Mouse (Mus musculus) hindbrain, embryonic 15.5 days (tissue): ENCODE data around the gene Inpp5k. TPM values are rescaled to one million over a fixed set of nuclear protein-coding genes. Genes with fewer than 3 reads are reported as not detected.

Source experiments
- ATAC-seq: fragments of 200-750 bp; cut with Nextera tagmentation; 2 replicates; pipeline ENCODE4 v1.8.0; 2017; ENCODE audit warnings: low read depth, moderate number of reproducible peaks, moderate TSS enrichment; ENCODE audit not compliant: low FRiP score
- H3K27ac ChIP-seq: fragments of 300-500 bp; sonication (generic); replicated peaks from 2 replicates; pipeline ENCODE4 v1.5.1; 2015; ENCODE audit warnings: mild to moderate bottlenecking, inconsistent platforms
- H3K27me3 ChIP-seq: fragments of 300-500 bp; sonication (generic); 2 replicates; pipeline ENCODE4 v1.6.1; 2015; ENCODE audit warnings: control low read depth, inconsistent platforms
- H3K36me3 ChIP-seq: fragments of 300-500 bp; sonication (generic); 2 replicates; pipeline ENCODE4 v1.6.1; 2015; ENCODE audit warnings: control low read depth, inconsistent platforms
- H3K4me1 ChIP-seq: fragments of 300-500 bp; sonication (generic); replicated peaks from 2 replicates; pipeline ENCODE4 v1.6.1; 2015; ENCODE audit warnings: control low read depth, inconsistent platforms
- H3K4me2 ChIP-seq: fragments of 300-500 bp; sonication (generic); 2 replicates; pipeline ENCODE4 v1.6.1; 2015; ENCODE audit warnings: moderate library complexity, mild to moderate bottlenecking, inconsistent platforms
- H3K4me3 ChIP-seq: fragments of 300-500 bp; sonication (generic); 2 replicates; pipeline ENCODE4 v1.5.1; 2015; ENCODE audit warnings: mild to moderate bottlenecking, inconsistent platforms
- H3K9ac ChIP-seq: fragments of 300-500 bp; sonication (generic); 2 replicates; pipeline ENCODE4 v1.6.1; 2015; ENCODE audit warnings: inconsistent platforms
- H3K9me3 ChIP-seq: fragments of 300-500 bp; sonication (generic); 2 replicates; pipeline ENCODE4 v1.6.1; 2016; ENCODE audit warnings: control low read depth, inconsistent platforms
- WGBS: fragments of 180-500 bp; shearing (Covaris S2); methylation state at CpG from one replicate; pipeline ENCODE4 v1.1.7; 2015; 5-methylcytosine and 5-hydroxymethylcytosine counted together
- polyA plus RNA-seq: library from polyadenylated mRNA; unstranded; fragments of >200 nt; fragmentation: Nextera tagmentation; extraction: Ambion mirVana; gene quantifications from 2 replicates; pipeline ENCODE4 v1.2.1, GENCODE M21; 2015

The Inpp5k gene
- polyA plus RNA-seq, 1 experiment from 2014 or later = 38.8 TPM

- Histone ChIP-seq H3K9ac (peak overlapping the region; percentile 56), H3K9me3 (no peaks in the 10 kb centered on the region), H3K4me1 (peaks cover 44% of the 10 kb centered on the region), H3K36me3 (no peaks in the 10 kb centered on the region), H3K4me2 (peak overlapping the region; percentile 99), H3K27ac (no peak overlapping the region), H3K4me3 (peak overlapping the region; percentile 65), H3K27me3 (peaks cover 24% of the 10 kb centered on the region)
- WGBS = 65% methylated on average over 20 of the region's 20 CpGs
- no peak for ATAC-seq
Observed at GRCm38 (mm10) chr11:75656621-75657590, 26.1 kb downstream of the Inpp5k start.

- Histone ChIP-seq H3K4me2 (no peak overlapping the region), H3K4me1 (peaks cover 35% of the 10 kb centered on the region), H3K9me3 (no peaks in the 10 kb centered on the region), H3K4me3 (no peak overlapping the region), H3K36me3 (no peaks in the 10 kb centered on the region), H3K9ac (no peak overlapping the region), H3K27me3 (peaks cover 24% of the 10 kb centered on the region), H3K27ac (no peak overlapping the region)
- no peak for ATAC-seq
Observed at GRCm38 (mm10) chr11:75657841-75658240, 27.1 kb downstream of the Inpp5k start.

- H3K27me3 ChIP-seq = peaks cover 20% of the 10 kb centered on the region
- WGBS = 93% methylated on average over 13 of the region's 13 CpGs
Observed at GRCm38 (mm10) chr11:75658311-75658710, 27.5 kb downstream of the Inpp5k start.

GRCm38 (mm10) chr11:75658996-75659750 is 28.4 kb downstream of the Inpp5k start:
- Histone ChIP-seq H3K9ac (no peak overlapping the region), H3K36me3 (no peaks in the 10 kb centered on the region), H3K4me2 (no peak overlapping the region), H3K4me3 (no peak overlapping the region), H3K9me3 (no peaks in the 10 kb centered on the region), H3K27me3 (peaks cover 12% of the 10 kb centered on the region), H3K4me1 (peaks cover 26% of the 10 kb centered on the region), H3K27ac (no peak overlapping the region)
- no peak for ATAC-seq
- WGBS = 80% methylated on average over 14 of the region's 14 CpGs

More at GRCm38 (mm10) chr11:75658311-75658710, 27.5 kb downstream of the Inpp5k start:
- no peak overlapping the region for H3K27ac ChIP-seq
- ATAC-seq = no peak
- H3K36me3 ChIP-seq = no peaks in the 10 kb centered on the region
- no peaks in the 10 kb centered on the region for H3K9me3 ChIP-seq
- no peak overlapping the region for H3K4me3 ChIP-seq
- H3K4me2 ChIP-seq = no peak overlapping the region
- peaks cover 34% of the 10 kb centered on the region for H3K4me1 ChIP-seq
- no peak overlapping the region for H3K9ac ChIP-seq

- Histone ChIP-seq H3K36me3 (no peaks in the 10 kb centered on the region), H3K9ac (no peak overlapping the region), H3K4me1 (peaks cover 16% of the 10 kb centered on the region), H3K27ac (no peak overlapping the region), H3K9me3 (no peaks in the 10 kb centered on the region), H3K4me3 (no peak overlapping the region), H3K27me3 (peaks cover 2% of the 10 kb centered on the region), H3K4me2 (no peak overlapping the region)
- WGBS = 93% methylated on average over 12 of the region's 12 CpGs
- no peak for ATAC-seq
Observed at GRCm38 (mm10) chr11:75660081-75660590, 29.3 kb downstream of the Inpp5k start.

GRCm38 (mm10) chr11:75660941-75661800 is 30.4 kb downstream of the Inpp5k start:
- ATAC-seq = no peak
- 91% methylated on average over 21 of the region's 21 CpGs for WGBS
- H3K27ac ChIP-seq = no peak overlapping the region
- no peaks in the 10 kb centered on the region for H3K9me3 ChIP-seq
- no peak overlapping the region for H3K4me3 ChIP-seq
- no peak overlapping the region for H3K9ac ChIP-seq
- peaks cover 5% of the 10 kb centered on the region; the same call in 1 of the 2 replicates for H3K36me3 ChIP-seq
- no peak overlapping the region for H3K4me2 ChIP-seq
- peaks cover 7% of the 10 kb centered on the region for H3K4me1 ChIP-seq
- H3K27me3 ChIP-seq = no peaks in the 10 kb centered on the region

- no peak overlapping the region for H3K9ac ChIP-seq
- H3K27ac ChIP-seq = no peak overlapping the region
- H3K36me3 ChIP-seq = peaks cover 5% of the 10 kb centered on the region; the same call in 1 of the 2 replicates
- WGBS = 95% methylated on average over 7 of the region's 7 CpGs
- H3K27me3 ChIP-seq = no peaks in the 10 kb centered on the region
- no peaks in the 10 kb centered on the region for H3K9me3 ChIP-seq
- no peak overlapping the region for H3K4me3 ChIP-seq
- no peak overlapping the region for H3K4me2 ChIP-seq
- ATAC-seq = no peak
- H3K4me1 ChIP-seq = no peaks in the 10 kb centered on the region
Observed at GRCm38 (mm10) chr11:75662131-75662530, 31.3 kb downstream of the Inpp5k start.

GRCm38 (mm10) chr11:75666296-75666695 is 35.5 kb downstream of the Inpp5k start:
- no peak overlapping the region for H3K4me2 ChIP-seq
- H3K9me3 ChIP-seq = no peaks in the 10 kb centered on the region
- no peak overlapping the region for H3K4me3 ChIP-seq
- H3K9ac ChIP-seq = no peak overlapping the region
- H3K36me3 ChIP-seq = peaks cover 13% of the 10 kb centered on the region; the same call in 1 of the 2 replicates
- no peak for ATAC-seq
- no peaks in the 10 kb centered on the region for H3K4me1 ChIP-seq
- no peaks in the 10 kb centered on the region for H3K27me3 ChIP-seq
- no peak overlapping the region for H3K27ac ChIP-seq
- WGBS = 96% methylated on average over 6 of the region's 6 CpGs

- H3K4me3 ChIP-seq = no peak overlapping the region
- no peaks in the 10 kb centered on the region for H3K4me1 ChIP-seq
- peaks cover 13% of the 10 kb centered on the region; the same call in 1 of the 2 replicates for H3K36me3 ChIP-seq
- 87% methylated on average over 3 of the region's 3 CpGs for WGBS
- H3K4me2 ChIP-seq = no peak overlapping the region
- ATAC-seq = no peak
- H3K27me3 ChIP-seq = no peaks in the 10 kb centered on the region
- no peak overlapping the region for H3K9ac ChIP-seq
- H3K27ac ChIP-seq = no peak overlapping the region
- H3K9me3 ChIP-seq = no peaks in the 10 kb centered on the region
Observed at GRCm38 (mm10) chr11:75668621-75669020, 37.8 kb downstream of the Inpp5k start.

- no peak for ATAC-seq
- Histone ChIP-seq H3K4me3 (no peak overlapping the region), H3K27me3 (no peaks in the 10 kb centered on the region), H3K4me2 (no peak overlapping the region), H3K36me3 (peaks cover 13% of the 10 kb centered on the region; the same call in 1 of the 2 replicates), H3K4me1 (no peaks in the 10 kb centered on the region), H3K9me3 (no peaks in the 10 kb centered on the region), H3K9ac (no peak overlapping the region), H3K27ac (no peak overlapping the region)
- 90% methylated on average over 11 of the region's 11 CpGs for WGBS
Observed at GRCm38 (mm10) chr11:75669176-75669852, 38.5 kb downstream of the Inpp5k start.

- no peaks in the 10 kb centered on the region for H3K9me3 ChIP-seq
- H3K36me3 ChIP-seq = peaks cover 13% of the 10 kb centered on the region; the same call in 1 of the 2 replicates
- H3K27me3 ChIP-seq = no peaks in the 10 kb centered on the region
- no peak overlapping the region for H3K4me3 ChIP-seq
- no peaks in the 10 kb centered on the region for H3K4me1 ChIP-seq
- ATAC-seq = no peak
- WGBS = 96% methylated on average over 12 of the region's 12 CpGs
- H3K4me2 ChIP-seq = no peak overlapping the region
- H3K27ac ChIP-seq = no peak overlapping the region
- no peak overlapping the region for H3K9ac ChIP-seq
Observed at GRCm38 (mm10) chr11:75669853-75670200, 39.0 kb downstream of the Inpp5k start.
